Mouse (Mus musculus) MEL (cell line): Measurements from ENCODE around the gene Lamb1. TPM values are rescaled to one million over a fixed set of nuclear protein-coding genes. Genes with fewer than 3 reads are reported as not detected.

Experiments used
- DNase-seq: peaks from one replicate; pipeline ENCODE4 v3.0.0; 2011; ENCODE audit warnings: low read depth, low spot score
- H3K27ac ChIP-seq: 2 replicates; pipeline ENCODE4 v1.5.1; 2012; ENCODE audit warnings: low read depth, mild to moderate bottlenecking, control low read depth, low read length, moderate library complexity; ENCODE audit not compliant: control insufficient read depth
- H3K27me3 ChIP-seq, 2 experiments: fragments of 150-350 bp in 1 of 2; sonication (generic) in 1 of 2; 2 replicates each; pipeline ENCODE4 v1.6.1; 2012; ENCODE audit warnings: low read length in 2 of 2, mild to moderate bottlenecking in 2 of 2, improper control_type of control experiment in 1 of 2, moderate library complexity in 1 of 2; ENCODE audit not compliant: insufficient read depth in 2 of 2, control insufficient read depth in 1 of 2
- H3K36me3 ChIP-seq, 2 experiments: 2 replicates each; pipeline ENCODE4 v1.6.1; 2012 to 2014; ENCODE audit warnings: low read length in 2 of 2, improper control_type of control experiment in 1 of 2, inconsistent platforms in 1 of 2, mild to moderate bottlenecking in 1 of 2; ENCODE audit not compliant: insufficient read depth in 2 of 2, control insufficient read depth in 1 of 2
- H3K4me1 ChIP-seq, 2 experiments: fragments of 150-350 bp in 1 of 2; sonication (generic) in 1 of 2; 2 replicates each; pipeline ENCODE4 v1.6.1; 2012; ENCODE audit warnings: low read length in 2 of 2, improper control_type of control experiment in 1 of 2, mild to moderate bottlenecking in 1 of 2; ENCODE audit not compliant: insufficient read depth in 2 of 2, control insufficient read depth in 1 of 2
- H3K4me3 ChIP-seq, 2 experiments: fragments of 150-350 bp in 1 of 2; sonication (generic) in 1 of 2; 2 replicates each; pipeline ENCODE4 v1.5.1; 2012; ENCODE audit warnings: low read depth in 2 of 2, low read length in 2 of 2, mild to moderate bottlenecking in 2 of 2, moderate library complexity in 2 of 2, control low read depth in 1 of 2, improper control_type of control experiment in 1 of 2; ENCODE audit not compliant: control insufficient read depth in 1 of 2, insufficient read depth in 1 of 2
- H3K79me2 ChIP-seq: 2 replicates; pipeline ENCODE4 v1.6.1; 2012; ENCODE audit warnings: mild to moderate bottlenecking, low read length, moderate library complexity; ENCODE audit not compliant: control insufficient read depth, poor library complexity, insufficient read depth
- H3K9ac ChIP-seq: 2 replicates; pipeline ENCODE4 v1.6.1; 2012; ENCODE audit warnings: low read depth, mild to moderate bottlenecking, control low read depth, low read length, moderate library complexity; ENCODE audit not compliant: control insufficient read depth, poor library complexity, severe bottlenecking
- H3K9me3 ChIP-seq: fragments of 150-350 bp; sonication (generic); replicated peaks from 2 replicates; pipeline ENCODE4 v1.6.1; 2012; ENCODE audit warnings: mild to moderate bottlenecking, low read length, improper control_type of control experiment, moderate library complexity; ENCODE audit not compliant: insufficient read depth
- BHLHE40 ChIP-seq: IDR thresholded peaks from 2 replicates; pipeline ENCODE4 v1.6.1; 2012; ENCODE audit warnings: low read depth, mild to moderate bottlenecking, inconsistent platforms, low read length, improper control_type of control experiment, borderline replicate concordance
- CHD1 ChIP-seq: IDR thresholded peaks from 2 replicates; pipeline ENCODE4 v1.6.1; 2012; ENCODE audit warnings: low read depth, mild to moderate bottlenecking, inconsistent platforms, low read length, improper control_type of control experiment
- CHD2 ChIP-seq: IDR thresholded peaks from 2 replicates; pipeline ENCODE4 v1.6.1; 2011; ENCODE audit warnings: low read length, improper control_type of control experiment
- CTCF ChIP-seq, 3 experiments: IDR thresholded peaks in 2 of 3; conservative IDR thresholded peaks in 1 of 3; 2 replicates each; pipeline ENCODE4 v1.5.1; 2011 to 2012; ENCODE audit warnings: low read length in 3 of 3, low read depth in 2 of 3, mild to moderate bottlenecking in 2 of 3, improper control_type of control experiment in 1 of 3, inconsistent platforms in 1 of 3, mixed read lengths in 1 of 3, moderate library complexity in 1 of 3; ENCODE audit not compliant: control insufficient read depth in 1 of 3, insufficient read depth in 1 of 3, poor library complexity in 1 of 3, severe bottlenecking in 1 of 3
- E2F4 ChIP-seq: IDR thresholded peaks from 2 replicates; pipeline ENCODE4 v1.6.1; 2011; ENCODE audit warnings: low read depth, low read length, improper control_type of control experiment, borderline replicate concordance
- EP300 ChIP-seq, 2 experiments: IDR thresholded peaks; 2 replicates each; pipeline ENCODE4 v1.6.1; 2011; ENCODE audit warnings: improper control_type of control experiment in 2 of 2, low read length in 2 of 2, low read depth in 1 of 2, mild to moderate bottlenecking in 1 of 2
- ETS1 ChIP-seq: IDR thresholded peaks from 2 replicates; pipeline ENCODE4 v1.6.1; 2012; ENCODE audit warnings: low read depth, mild to moderate bottlenecking, inconsistent platforms, low read length, improper control_type of control experiment, moderate library complexity
- GABPA ChIP-seq: IDR thresholded peaks from 2 replicates; pipeline ENCODE4 v1.6.1; 2012; ENCODE audit warnings: low read depth, mild to moderate bottlenecking, inconsistent platforms, low read length, improper control_type of control experiment, moderate library complexity
- GATA1 ChIP-seq: IDR thresholded peaks from 2 replicates; pipeline ENCODE4 v1.6.1; 2011; ENCODE audit warnings: low read depth, low read length, improper control_type of control experiment
- HCFC1 ChIP-seq: IDR thresholded peaks from 2 replicates; pipeline ENCODE4 v1.6.1; 2012; ENCODE audit warnings: low read depth, mild to moderate bottlenecking, inconsistent platforms, low read length, improper control_type of control experiment, moderate library complexity
- JUND ChIP-seq: IDR thresholded peaks from 2 replicates; pipeline ENCODE4 v1.6.1; 2011; ENCODE audit warnings: low read depth, mild to moderate bottlenecking, improper control_type of control experiment, low read length
- KAT2A ChIP-seq: conservative IDR thresholded peaks from 2 replicates; pipeline ENCODE4 v1.6.1; 2012; ENCODE audit warnings: low read depth, low read length, improper control_type of control experiment, inconsistent platforms
- MAFK ChIP-seq: IDR thresholded peaks from 2 replicates; pipeline ENCODE4 v1.6.1; 2011; ENCODE audit warnings: low read depth, mild to moderate bottlenecking, low read length, improper control_type of control experiment, borderline replicate concordance
- MAX ChIP-seq: IDR thresholded peaks from 2 replicates; pipeline ENCODE4 v1.6.1; 2011; ENCODE audit warnings: low read length, improper control_type of control experiment
- MAZ ChIP-seq: IDR thresholded peaks from 2 replicates; pipeline ENCODE4 v1.6.1; 2012; ENCODE audit warnings: low read depth, mild to moderate bottlenecking, inconsistent platforms, low read length, improper control_type of control experiment
- MEF2A ChIP-seq: IDR thresholded peaks from 2 replicates; pipeline ENCODE4 v1.6.1; 2014; ENCODE audit warnings: low read depth, mild to moderate bottlenecking, inconsistent platforms, low read length, improper control_type of control experiment; ENCODE audit not compliant: poor library complexity, insufficient replicate concordance, severe bottlenecking; ENCODE audit errors: extremely low read depth
- MXI1 ChIP-seq: IDR thresholded peaks from 2 replicates; pipeline ENCODE4 v1.6.1; 2011; ENCODE audit warnings: mild to moderate bottlenecking, low read depth, low read length, improper control_type of control experiment
- MYC ChIP-seq: IDR thresholded peaks from 2 replicates; pipeline ENCODE4 v1.6.1; 2011; ENCODE audit warnings: low read depth, mild to moderate bottlenecking, low read length, improper control_type of control experiment, moderate library complexity
- NELFE ChIP-seq: IDR thresholded peaks from 2 replicates; pipeline ENCODE4 v1.6.1; 2011; ENCODE audit warnings: low read depth, low read length, improper control_type of control experiment
- NRF1 ChIP-seq: IDR thresholded peaks from 2 replicates; pipeline ENCODE4 v1.6.1; 2014; ENCODE audit warnings: low read depth, mild to moderate bottlenecking, inconsistent platforms, low read length, improper control_type of control experiment, moderate library complexity; ENCODE audit not compliant: poor library complexity, insufficient read depth, severe bottlenecking
- POLR2A ChIP-seq, 2 experiments: IDR thresholded peaks; 2 replicates each; pipeline ENCODE4 v1.6.1; 2011 to 2012; ENCODE audit warnings: low read length in 2 of 2, mild to moderate bottlenecking in 2 of 2, control low read depth in 1 of 2, improper control_type of control experiment in 1 of 2, low read depth in 1 of 2, moderate library complexity in 1 of 2; ENCODE audit not compliant: control insufficient read depth in 1 of 2, insufficient read depth in 1 of 2, poor library complexity in 1 of 2
- POLR2AphosphoS2 ChIP-seq: IDR thresholded peaks from 2 replicates; pipeline ENCODE4 v1.6.1; 2011; ENCODE audit warnings: low read length, improper control_type of control experiment
- POLR2AphosphoS5 ChIP-seq: IDR thresholded peaks from 2 replicates; pipeline ENCODE4 v1.6.1; 2012; ENCODE audit warnings: low read depth, borderline replicate concordance, mild to moderate bottlenecking, inconsistent platforms, low read length, moderate library complexity, mixed read lengths
- RAD21 ChIP-seq: IDR thresholded peaks from 2 replicates; pipeline ENCODE4 v1.6.1; 2011; ENCODE audit warnings: mild to moderate bottlenecking, low read depth, low read length, improper control_type of control experiment
- SIN3A ChIP-seq: IDR thresholded peaks from 2 replicates; pipeline ENCODE4 v1.6.1; 2012; ENCODE audit warnings: low read length, improper control_type of control experiment, inconsistent platforms
- SMC3 ChIP-seq: IDR thresholded peaks from 2 replicates; pipeline ENCODE4 v1.6.1; 2011; ENCODE audit warnings: low read depth, low read length, improper control_type of control experiment
- TAL1 ChIP-seq: IDR thresholded peaks from 2 replicates; pipeline ENCODE4 v1.6.1; 2012; ENCODE audit warnings: mild to moderate bottlenecking, inconsistent platforms, low read length, moderate library complexity, mixed read lengths
- TBP ChIP-seq: IDR thresholded peaks from 2 replicates; pipeline ENCODE4 v1.8.0; 2011; ENCODE audit warnings: low read depth, low read length, improper control_type of control experiment
- TCF12 ChIP-seq: IDR thresholded peaks from 2 replicates; pipeline ENCODE4 v1.6.1; 2014; ENCODE audit warnings: low read depth, mild to moderate bottlenecking, inconsistent platforms, low read length, improper control_type of control experiment, moderate library complexity
- USF1 ChIP-seq: IDR thresholded peaks from 2 replicates; pipeline ENCODE4 v1.6.1; 2014; ENCODE audit warnings: low read depth, mild to moderate bottlenecking, inconsistent platforms, low read length, improper control_type of control experiment, moderate library complexity
- ZC3H11A ChIP-seq: IDR thresholded peaks from 2 replicates; pipeline ENCODE4 v1.6.1; 2012; ENCODE audit warnings: low read depth, mild to moderate bottlenecking, inconsistent platforms, low read length, improper control_type of control experiment
- ZMIZ1 ChIP-seq: IDR thresholded peaks from 2 replicates; pipeline ENCODE4 v1.6.1; 2012; ENCODE audit warnings: low read depth, mild to moderate bottlenecking, inconsistent platforms, low read length, improper control_type of control experiment, moderate library complexity
- polyA plus RNA-seq, 2 experiments: library from polyadenylated mRNA; stranded (reverse) in 1 of 2; unstranded in 1 of 2; fragments of >175 nt in 1 of 2; fragments of >200 nt in 1 of 2; gene quantifications; 2 replicates each; pipeline versions ENCODE4 v1.2.1 to v1.2.4; 2012; ENCODE audit warnings: low replicate concordance in 2 of 2, low read depth in 1 of 2; ENCODE audit not compliant: insufficient read length in 2 of 2, insufficient read depth in 1 of 2, missing spikeins in 1 of 2
- total RNA-seq: library from RNA; depleted of rRNA; stranded (reverse); fragments of 300-350 nt; gene quantifications from 2 replicates; pipeline ENCODE4 v1.2.3, GENCODE M21; 2012

Gene Lamb1
- total and polyA plus RNA-seq, 3 experiments: 0.03 TPM; not detected in 2

- Histone ChIP-seq H3K9me3 (no peaks in the 10 kb centered on the region), H3K9ac (peak overlapping the region; percentile 46)
- TF ChIP-seq USF1 (no peak), TCF12 (no peak), TBP (no peak), POLR2A (IDR thresholded peaks at IDR 0.05; ENCODE audit: control insufficient read depth in 1 of 2, insufficient read depth in 1 of 2, low read depth in 1 of 2, low read length in 2 of 2, poor library complexity in 1 of 2) (no peak), JUND (no peak), RAD21 (peak; percentile 83), BHLHE40 (no peak), CHD2 (no peak), MAZ (no peak), HCFC1 (no peak), GABPA (no peak), E2F4 (no peak), GATA1 (no peak), ZC3H11A (peak; percentile 20; the same call in 1 of the 2 replicates), NELFE (no peak), POLR2AphosphoS2 (no peak), NRF1 (no peak), SIN3A (no peak; the same call in 1 of the 2 replicates), KAT2A (no peak), CTCF (IDR thresholded peaks at IDR 0.05 in 2 of 3, conservative IDR thresholded peaks at IDR 0.05 in 1 of 3; ENCODE audit: control insufficient read depth in 1 of 3, insufficient read depth in 1 of 3, low read depth in 2 of 3, low read length in 3 of 3, poor library complexity in 1 of 3, severe bottlenecking in 1 of 3) (peak; percentile 74 to 86 (median 75)), MAX (no peak), MYC (no peak), ZMIZ1 (no peak), TAL1 (no peak), SMC3 (peak; percentile 59), EP300 (IDR thresholded peaks at IDR 0.05; ENCODE audit: low read depth in 1 of 2, low read length in 2 of 2) (no peak), ETS1 (no peak), POLR2AphosphoS5 (no peak), MAFK (no peak), MXI1 (no peak), CHD1 (no peak), MEF2A (no peak)
- TF ChIP-seq, all 39 proteins: peak for 4
These were observed 109.7 kb downstream of the Lamb1 start for GRCm38 (mm10) chr12:31374603-31375282.

More at GRCm38 (mm10) chr12:31374603-31375282, 109.7 kb downstream of the Lamb1 start:
- Histone ChIP-seq H3K79me2 (no peaks in the 10 kb centered on the region), H3K27ac (no peak overlapping the region), H3K4me3 (peak overlapping the region; percentile 0 to 39; a peak in 3 of 4 replicates), H3K36me3 (peaks cover 0 to 7% of the 10 kb centered on the region in 2 experiments; a peak in 2 of 4 replicates), H3K4me1 (0 out of 4 replicates have a peak, but pooled peaks cover 0 to 2% of the 10 kb centered on the region in 2 experiments), H3K27me3 (no peaks in the 10 kb centered on the region; a peak in 1 of 4 replicates)
- peak; percentile 83 for DNase-seq
